ENCODE assay signal across 8 mouse cellular contexts in the genomic region with DNA sequence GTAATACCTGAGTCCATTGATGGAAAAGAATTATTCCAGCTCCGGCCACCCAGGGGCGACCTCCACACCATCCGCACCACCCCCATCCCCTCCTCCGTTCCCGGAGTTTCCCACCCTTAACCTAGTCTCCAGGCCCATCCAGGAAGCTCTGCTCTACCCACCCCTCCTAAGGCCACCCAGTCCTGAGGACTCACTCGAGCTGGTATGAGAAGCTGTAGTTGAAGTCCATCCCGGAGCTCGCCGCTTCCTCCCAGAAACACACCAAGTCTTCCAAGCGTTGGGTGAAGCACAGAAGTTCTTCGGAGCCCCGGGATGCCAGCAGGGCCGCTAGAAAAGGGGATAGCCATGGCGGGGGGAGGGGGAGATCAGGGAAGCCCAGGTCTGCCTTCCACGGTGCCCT. TPM values are rescaled to one million over a fixed set of nuclear protein-coding genes. Genes with fewer than 3 reads are reported as not detected.
DNase-seq lines count a peak whose midpoint lies in the region; ATAC-seq and TF ChIP-seq lines count a peak whose summit lies in the region.

No protein-coding gene starts in this region.

- no peaks in the 10 kb centered on the region for H3K9me3 ChIP-seq in lung, embryonic 15.5 days
- H3K9me3 ChIP-seq in intestine, postnatal 0 days (ENCODE audit: control insufficient read depth), result no peaks in the 10 kb centered on the region
- H3K9me3 ChIP-seq in neural tube, embryonic 12.5 days, result no peaks in the 10 kb centered on the region

- DNase-seq in lung, postnatal 25 days (ENCODE audit: low spot score), result no peak
- DNase-seq in adrenal gland, postnatal 4 days (ENCODE audit: low spot score in 2 of 2), result no peak
- no peak for DNase-seq in adrenal gland, postnatal 36 days
- DNase-seq in adrenal gland, postnatal 14 days, result no peak

- peak overlapping the region; percentile 47 for H3K4me3 ChIP-seq in lung, embryonic 15.5 days
- peak overlapping the region; percentile 17; the same call in 1 of the 2 replicates for H3K4me3 ChIP-seq in embryonic fibroblast, embryonic 13.5 days (ENCODE audit: insufficient read depth, low read length)
- peak overlapping the region; percentile 50 for H3K4me3 ChIP-seq in intestine, postnatal 0 days (ENCODE audit: low read depth, low read length)
- H3K4me3 ChIP-seq in neural tube, embryonic 12.5 days, result peak overlapping the region; percentile 27

- no peak for TF ChIP-seq POLR2A in embryonic fibroblast, embryonic 13.5 days (IDR thresholded peaks at IDR 0.05; ENCODE audit: low read depth, low read length)

- WGBS in lung, embryonic 15.5 days, result under 1% methylated on average over 15 of the region's 15 CpGs
- 2% methylated on average over 15 of the region's 15 CpGs for WGBS in intestine, postnatal 0 days
- WGBS in neural tube, embryonic 12.5 days, result under 1% methylated on average over 15 of the region's 15 CpGs

- no peaks in the 10 kb centered on the region for H3K36me3 ChIP-seq in lung, embryonic 15.5 days
- no peaks in the 10 kb centered on the region for H3K36me3 ChIP-seq in intestine, postnatal 0 days (ENCODE audit: control insufficient read depth, insufficient read depth)
- H3K36me3 ChIP-seq in neural tube, embryonic 12.5 days, result no peaks in the 10 kb centered on the region

- H3K27me3 ChIP-seq in lung, embryonic 15.5 days, result peaks cover 35% of the 10 kb centered on the region
- H3K27me3 ChIP-seq in intestine, postnatal 0 days (replicated peaks; ENCODE audit: control insufficient read depth, insufficient read depth, low read length), result peaks cover 34% of the 10 kb centered on the region
- H3K27me3 ChIP-seq in neural tube, embryonic 12.5 days (replicated peaks), result peaks cover 47% of the 10 kb centered on the region

- ATAC-seq in lung, embryonic 15.5 days (ENCODE audit: borderline replicate concordance, extremely low read depth, low FRiP score, low TSS enrichment), result no peak; the same call in 1 of the 2 replicates
- ATAC-seq in intestine, postnatal 0 days, result no peak
- ATAC-seq in neural tube, embryonic 12.5 days (ENCODE audit: low FRiP score, low read depth), result peak; percentile 41

- H3K9ac ChIP-seq in lung, embryonic 15.5 days, result peak overlapping the region; percentile 43
- H3K9ac ChIP-seq in intestine, postnatal 0 days (ENCODE audit: low read depth, low read length), result 0 out of 2 replicates have a peak overlapping the region, but pooled peaks have one; percentile 17
- 0 out of 2 replicates have a peak overlapping the region, but pooled peaks have one; percentile 29 for H3K9ac ChIP-seq in neural tube, embryonic 12.5 days

- no peak overlapping the region for H3K27ac ChIP-seq in lung, embryonic 15.5 days
- no peak overlapping the region for H3K27ac ChIP-seq in embryonic fibroblast, embryonic 13.5 days (ENCODE audit: insufficient read depth, low read length)
- no peak overlapping the region for H3K27ac ChIP-seq in intestine, postnatal 0 days (ENCODE audit: low read depth, low read length)
- H3K27ac ChIP-seq in neural tube, embryonic 12.5 days, result no peak overlapping the region

- peaks cover 35% of the 10 kb centered on the region for H3K4me1 ChIP-seq in lung, embryonic 15.5 days
- no peaks in the 10 kb centered on the region for H3K4me1 ChIP-seq in embryonic fibroblast, embryonic 13.5 days (ENCODE audit: control insufficient read depth, insufficient read depth, low read length)
- no peaks in the 10 kb centered on the region; the same call in 1 of the 2 replicates for H3K4me1 ChIP-seq in intestine, postnatal 0 days (replicated peaks; ENCODE audit: control insufficient read depth, insufficient read depth, low read length)
- H3K4me1 ChIP-seq in neural tube, embryonic 12.5 days, result peaks cover 34% of the 10 kb centered on the region

- TF ChIP-seq CTCF in embryonic fibroblast, embryonic 13.5 days (IDR thresholded peaks at IDR 0.05; ENCODE audit: borderline replicate concordance, insufficient read depth, low read length), result no peak
- TF ChIP-seq CTCF in intestine, postnatal 0 days (IDR thresholded peaks at IDR 0.05; ENCODE audit: low read depth), result no peak

- peak overlapping the region; percentile 84 for H3K4me2 ChIP-seq in lung, embryonic 15.5 days
- H3K4me2 ChIP-seq in intestine, postnatal 0 days (replicated peaks; ENCODE audit: low read depth), result peak overlapping the region; percentile 88
- peak overlapping the region; percentile 70 for H3K4me2 ChIP-seq in neural tube, embryonic 12.5 days (replicated peaks)

RNA-seq across cellular contexts. Expression of a gene that starts 1.3 kb away (rescaled TPM):
- polyA plus RNA-seq in lung, embryonic 15.5 days (2015; fragmentation: Nextera tagmentation; extraction: Ambion mirVana), result 6.8 and 7.3 TPM in 2 replicates
- not detected in 2 replicates for polyA plus RNA-seq in embryonic fibroblast, embryonic 13.5 days (2011; ENCODE audit: insufficient read length, low read depth, missing spikeins)
- 3.2 and 3.8 TPM in 2 replicates for polyA plus RNA-seq in intestine, postnatal 0 days (2015; fragmentation: Nextera tagmentation; extraction: Ambion mirVana)
- 3.5 and 4.0 TPM in 2 replicates for polyA plus RNA-seq in neural tube, embryonic 12.5 days (2016; fragmentation: Nextera tagmentation; extraction: Ambion mirVana)
- 10 to 100 TPM in 1 of 2 experiments, 1 to 10 TPM in 1; 7.7 to 10.2 TPM for total RNA-seq in adrenal gland, postnatal 4 days (2021)
- total RNA-seq in adrenal gland, postnatal 36 days (2021), result 1 to 10 TPM; 1.9 to 2.0 TPM
- 3.8 and 4.1 TPM in 2 replicates for total RNA-seq in adrenal gland, postnatal 14 days (2021)

RNA-seq across cellular contexts. Expression of a gene that starts 6.5 kb away (rescaled TPM):
- polyA plus RNA-seq in lung, embryonic 15.5 days (2015; fragmentation: Nextera tagmentation; extraction: Ambion mirVana), result 6.5 and 6.7 TPM in 2 replicates
- 5.7 and 6.9 TPM in 2 replicates for polyA plus RNA-seq in embryonic fibroblast, embryonic 13.5 days (2011; ENCODE audit: insufficient read length, low read depth, missing spikeins)
- 4.6 and 4.8 TPM in 2 replicates for polyA plus RNA-seq in intestine, postnatal 0 days (2015; fragmentation: Nextera tagmentation; extraction: Ambion mirVana)
- polyA plus RNA-seq in neural tube, embryonic 12.5 days (2016; fragmentation: Nextera tagmentation; extraction: Ambion mirVana), result 8.1 and 9.7 TPM in 2 replicates
- total RNA-seq in adrenal gland, postnatal 4 days (2021), result 10 to 100 TPM; 15.9 to 16.1 TPM
- 10 to 100 TPM; 12.4 to 18.3 TPM for total RNA-seq in adrenal gland, postnatal 36 days (2021)
- 13.1 and 13.7 TPM in 2 replicates for total RNA-seq in adrenal gland, postnatal 14 days (2021)

RNA-seq across cellular contexts. Expression of a gene that starts 25.2 kb away (rescaled TPM):
- polyA plus RNA-seq in lung, embryonic 15.5 days (2015; fragmentation: Nextera tagmentation; extraction: Ambion mirVana), result 7.8 and 8.0 TPM in 2 replicates
- 13.1 and 14.9 TPM in 2 replicates for polyA plus RNA-seq in embryonic fibroblast, embryonic 13.5 days (2011; ENCODE audit: insufficient read length, low read depth, missing spikeins)
- 2.9 and 3.2 TPM in 2 replicates for polyA plus RNA-seq in intestine, postnatal 0 days (2015; fragmentation: Nextera tagmentation; extraction: Ambion mirVana)
- 53.3 and 56.2 TPM in 2 replicates for polyA plus RNA-seq in neural tube, embryonic 12.5 days (2016; fragmentation: Nextera tagmentation; extraction: Ambion mirVana)
- 10 to 100 TPM; 39.4 to 41.6 TPM for total RNA-seq in adrenal gland, postnatal 4 days (2021)
- 10 to 100 TPM; 27.1 to 35.8 TPM for total RNA-seq in adrenal gland, postnatal 36 days (2021)
- total RNA-seq in adrenal gland, postnatal 14 days (2021), result 25.5 and 31.0 TPM in 2 replicates

RNA-seq across cellular contexts. Expression of a gene that starts 27.2 kb away (rescaled TPM):
- 4.9 and 7.2 TPM in 2 replicates for polyA plus RNA-seq in lung, embryonic 15.5 days (2015; fragmentation: Nextera tagmentation; extraction: Ambion mirVana)
- polyA plus RNA-seq in embryonic fibroblast, embryonic 13.5 days (2011; ENCODE audit: insufficient read length, low read depth, missing spikeins), result 1.2 and 2.4 TPM in 2 replicates
- polyA plus RNA-seq in intestine, postnatal 0 days (2015; fragmentation: Nextera tagmentation; extraction: Ambion mirVana), result 2.1 and 2.5 TPM in 2 replicates
- polyA plus RNA-seq in neural tube, embryonic 12.5 days (2016; fragmentation: Nextera tagmentation; extraction: Ambion mirVana), result 2.0 and 2.8 TPM in 2 replicates
- 10 to 100 TPM; 26.1 to 36.2 TPM for total RNA-seq in adrenal gland, postnatal 4 days (2021)
- total RNA-seq in adrenal gland, postnatal 36 days (2021), result 10 to 100 TPM; 14.0 to 33.4 TPM
- 18.1 and 19.0 TPM in 2 replicates for total RNA-seq in adrenal gland, postnatal 14 days (2021)

RNA-seq across cellular contexts. Expression of a gene that starts 34.7 kb away (rescaled TPM):
- 51.9 and 52.6 TPM in 2 replicates for polyA plus RNA-seq in lung, embryonic 15.5 days (2015; fragmentation: Nextera tagmentation; extraction: Ambion mirVana)
- 21.0 and 25.4 TPM in 2 replicates for polyA plus RNA-seq in embryonic fibroblast, embryonic 13.5 days (2011; ENCODE audit: insufficient read length, low read depth, missing spikeins)
- polyA plus RNA-seq in intestine, postnatal 0 days (2015; fragmentation: Nextera tagmentation; extraction: Ambion mirVana), result 83.1 and 88.2 TPM in 2 replicates
- 36.1 and 42.3 TPM in 2 replicates for polyA plus RNA-seq in neural tube, embryonic 12.5 days (2016; fragmentation: Nextera tagmentation; extraction: Ambion mirVana)
- total RNA-seq in adrenal gland, postnatal 4 days (2021), result 100 to 1,000 TPM; 242 to 269 TPM
- total RNA-seq in adrenal gland, postnatal 36 days (2021), result 100 to 1,000 TPM; 318 to 566 TPM
- 203 and 258 TPM in 2 replicates for total RNA-seq in adrenal gland, postnatal 14 days (2021)
